Mouse (Mus musculus): Measurements from ENCODE around the gene Igf1r. TPM values are rescaled to one million over a fixed set of nuclear protein-coding genes. Genes with fewer than 3 reads are reported as not detected.

Igf1r gene
- polyA plus RNA-seq, 1 experiment from 2014 or later: 18.1 TPM

GRCm38 (mm10) chr7:68015404-68015803 is 62.8 kb downstream of the Igf1r start:
- Histone ChIP-seq H3K4me2 (ENCODE audit: low read length) (no peak overlapping the region), H3K4me3 (replicated peaks; ENCODE audit: low read depth, low read length) (no peak overlapping the region), H3K27me3 (ENCODE audit: insufficient read depth, low read length) (no peaks in the 10 kb centered on the region), H3K27ac (no peak overlapping the region), H3K9ac (ENCODE audit: low read depth, low read length) (no peak overlapping the region), H3K4me1 (replicated peaks; ENCODE audit: insufficient read depth, low read length) (peaks cover 12% of the 10 kb centered on the region), H3K9me3 (replicated peaks; ENCODE audit: low read length) (no peaks in the 10 kb centered on the region), H3K36me3 (ENCODE audit: insufficient read depth, low read length) (peaks cover 8% of the 10 kb centered on the region; the same call in 1 of the 2 replicates)
- ATAC-seq (replicated peaks; ENCODE audit: low FRiP score, low read depth) (no peak), DNase-seq (ENCODE audit: low spot score) (no peak)
- no peak for TF ChIP-seq CTCF (IDR thresholded peaks at IDR 0.05; ENCODE audit: low read depth)
- 88% methylated on average over 3 of the region's 3 CpGs for WGBS

- H3K4me1 ChIP-seq (replicated peaks; ENCODE audit: insufficient read depth, low read length): peaks cover 19% of the 10 kb centered on the region; the same call in 1 of the 2 replicates
- WGBS: 78% methylated on average over 4 of the region's 4 CpGs
- no peak overlapping the region for H3K9ac ChIP-seq (ENCODE audit: low read depth, low read length)
- no peak for DNase-seq (ENCODE audit: low spot score)
- no peaks in the 10 kb centered on the region for H3K9me3 ChIP-seq (replicated peaks; ENCODE audit: low read length)
- H3K4me2 ChIP-seq (ENCODE audit: low read length): no peak overlapping the region
- peaks cover 11% of the 10 kb centered on the region; the same call in 1 of the 2 replicates for H3K36me3 ChIP-seq (ENCODE audit: insufficient read depth, low read length)
- ATAC-seq (replicated peaks; ENCODE audit: low FRiP score, low read depth): no peak
- TF ChIP-seq CTCF (IDR thresholded peaks at IDR 0.05; ENCODE audit: low read depth): no peak
- no peak overlapping the region for H3K27ac ChIP-seq
- H3K27me3 ChIP-seq (ENCODE audit: insufficient read depth, low read length): no peaks in the 10 kb centered on the region
- H3K4me3 ChIP-seq (replicated peaks; ENCODE audit: low read depth, low read length): no peak overlapping the region
Observed at GRCm38 (mm10) chr7:68018038-68018437, 65.4 kb downstream of the Igf1r start.

DNA sequence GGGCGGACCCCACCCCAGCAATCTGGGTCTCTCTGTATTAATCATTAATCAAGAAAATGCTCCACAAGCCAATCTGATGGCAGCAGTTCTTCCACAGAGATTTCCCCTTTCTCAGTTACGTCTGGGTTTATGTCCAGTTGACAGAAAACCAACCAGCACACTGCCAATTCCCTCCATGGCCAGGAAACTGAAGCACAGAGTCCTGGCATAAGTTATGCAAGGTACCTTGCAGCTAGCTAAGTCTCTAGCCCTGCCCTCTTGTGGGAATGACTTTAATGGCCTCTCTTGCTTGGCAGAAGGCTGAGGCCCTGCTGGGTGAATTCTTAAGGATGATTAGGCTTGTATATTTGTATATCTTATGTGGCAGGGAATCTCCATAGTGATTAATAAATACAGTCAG is 67.9 kb downstream of the Igf1r start:
- peaks cover 9% of the 10 kb centered on the region; the same call in 1 of the 2 replicates for H3K36me3 ChIP-seq (ENCODE audit: insufficient read depth, low read length)
- WGBS: 62% methylated on average over 2 of the region's 2 CpGs
- no peak overlapping the region for H3K4me2 ChIP-seq (ENCODE audit: low read length)
- peaks cover 27% of the 10 kb centered on the region for H3K4me1 ChIP-seq (replicated peaks; ENCODE audit: insufficient read depth, low read length)
- H3K27me3 ChIP-seq (ENCODE audit: insufficient read depth, low read length): no peaks in the 10 kb centered on the region
- DNase-seq (ENCODE audit: low spot score): no peak
- peak; percentile 32; the same call in 1 of the 2 replicates for TF ChIP-seq CTCF (IDR thresholded peaks at IDR 0.05; ENCODE audit: low read depth)
- H3K9ac ChIP-seq (ENCODE audit: low read depth, low read length): no peak overlapping the region
- H3K4me3 ChIP-seq (replicated peaks; ENCODE audit: low read depth, low read length): no peak overlapping the region
- no peaks in the 10 kb centered on the region for H3K9me3 ChIP-seq (replicated peaks; ENCODE audit: low read length)
- no peak overlapping the region for H3K27ac ChIP-seq
- no peak for ATAC-seq (replicated peaks; ENCODE audit: low FRiP score, low read depth)

GRCm38 (mm10) chr7:68021741-68022140 is 69.1 kb downstream of the Igf1r start:
- H3K27ac ChIP-seq: peak overlapping the region; percentile 56
- peak; percentile 90 for ATAC-seq (replicated peaks; ENCODE audit: low FRiP score, low read depth)

GRCm38 (mm10) chr7:68022188-68022587 is 69.6 kb downstream of the Igf1r start:
- Histone ChIP-seq H3K4me3 (replicated peaks; ENCODE audit: low read depth, low read length) (no peak overlapping the region), H3K4me1 (replicated peaks; ENCODE audit: insufficient read depth, low read length) (peaks cover 40% of the 10 kb centered on the region), H3K27me3 (ENCODE audit: insufficient read depth, low read length) (no peaks in the 10 kb centered on the region), H3K4me2 (ENCODE audit: low read length) (no peak overlapping the region), H3K27ac (peak overlapping the region; percentile 56), H3K9me3 (replicated peaks; ENCODE audit: low read length) (no peaks in the 10 kb centered on the region), H3K9ac (ENCODE audit: low read depth, low read length) (no peak overlapping the region), H3K36me3 (ENCODE audit: insufficient read depth, low read length) (0 out of 2 replicates have a peak, but pooled peaks cover 3% of the 10 kb centered on the region)
- WGBS: 43% methylated on average over 6 of the region's 6 CpGs
- ATAC-seq (replicated peaks; ENCODE audit: low FRiP score, low read depth) (no peak), DNase-seq (ENCODE audit: low spot score) (no peak)
- TF ChIP-seq CTCF (IDR thresholded peaks at IDR 0.05; ENCODE audit: low read depth): no peak

More at GRCm38 (mm10) chr7:68021741-68022140, 69.1 kb downstream of the Igf1r start:
- Histone ChIP-seq H3K4me2 (ENCODE audit: low read length) (no peak overlapping the region), H3K27me3 (ENCODE audit: insufficient read depth, low read length) (no peaks in the 10 kb centered on the region), H3K4me3 (replicated peaks; ENCODE audit: low read depth, low read length) (no peak overlapping the region), H3K9ac (ENCODE audit: low read depth, low read length) (no peak overlapping the region), H3K4me1 (replicated peaks; ENCODE audit: insufficient read depth, low read length) (peaks cover 39% of the 10 kb centered on the region), H3K36me3 (ENCODE audit: insufficient read depth, low read length) (0 out of 2 replicates have a peak, but pooled peaks cover 3% of the 10 kb centered on the region), H3K9me3 (replicated peaks; ENCODE audit: low read length) (no peaks in the 10 kb centered on the region)
- DNase-seq (ENCODE audit: low spot score): peak; percentile 74
- no peak for TF ChIP-seq CTCF (IDR thresholded peaks at IDR 0.05; ENCODE audit: low read depth)
- 22% methylated on average over 2 of the region's 2 CpGs for WGBS

GRCm38 (mm10) chr7:68023882-68024281 is 71.3 kb downstream of the Igf1r start:
- Histone ChIP-seq H3K4me3 (replicated peaks; ENCODE audit: low read depth, low read length) (no peak overlapping the region), H3K36me3 (ENCODE audit: insufficient read depth, low read length) (0 out of 2 replicates have a peak, but pooled peaks cover 3% of the 10 kb centered on the region), H3K27me3 (ENCODE audit: insufficient read depth, low read length) (no peaks in the 10 kb centered on the region), H3K9ac (ENCODE audit: low read depth, low read length) (no peak overlapping the region), H3K4me1 (replicated peaks; ENCODE audit: insufficient read depth, low read length) (peaks cover 42% of the 10 kb centered on the region), H3K27ac (no peak overlapping the region), H3K9me3 (replicated peaks; ENCODE audit: low read length) (no peaks in the 10 kb centered on the region), H3K4me2 (ENCODE audit: low read length) (no peak overlapping the region)
- DNase-seq (ENCODE audit: low spot score) (no peak), ATAC-seq (replicated peaks; ENCODE audit: low FRiP score, low read depth) (no peak)
- TF ChIP-seq CTCF (IDR thresholded peaks at IDR 0.05; ENCODE audit: low read depth): no peak
- WGBS: 74% methylated on average over 4 of the region's 4 CpGs

DNA sequence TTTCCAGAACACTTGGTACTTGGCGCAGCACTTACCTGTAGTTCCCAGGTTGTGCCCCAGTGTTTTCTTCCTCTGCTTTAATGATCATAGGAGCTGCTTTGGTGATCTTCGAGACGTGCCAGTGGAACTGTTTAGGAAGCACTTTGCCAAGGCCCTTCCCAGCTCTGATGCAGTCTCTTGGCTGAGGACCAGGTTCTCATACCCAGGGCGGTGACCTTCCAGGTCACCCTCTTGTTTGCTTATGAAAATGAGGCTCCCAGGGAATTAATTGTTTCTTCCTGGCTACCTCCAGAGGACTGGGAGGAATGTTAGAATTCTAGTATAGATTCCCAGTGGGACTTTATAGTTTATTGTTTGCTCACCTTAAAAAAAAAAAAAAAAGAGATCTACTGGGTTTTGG is 72.0 kb downstream of the Igf1r start:
- peaks cover 48% of the 10 kb centered on the region for H3K4me1 ChIP-seq (replicated peaks; ENCODE audit: insufficient read depth, low read length)
- ATAC-seq (replicated peaks; ENCODE audit: low FRiP score, low read depth) (no peak), DNase-seq (ENCODE audit: low spot score) (peak; percentile 39)
- H3K4me2 ChIP-seq (ENCODE audit: low read length): no peak overlapping the region
- 57% methylated on average over 4 of the region's 4 CpGs for WGBS
- H3K4me3 ChIP-seq (replicated peaks; ENCODE audit: low read depth, low read length): no peak overlapping the region
- no peak overlapping the region for H3K27ac ChIP-seq
- no peak overlapping the region for H3K9ac ChIP-seq (ENCODE audit: low read depth, low read length)
- no peaks in the 10 kb centered on the region for H3K27me3 ChIP-seq (ENCODE audit: insufficient read depth, low read length)
- no peaks in the 10 kb centered on the region for H3K9me3 ChIP-seq (replicated peaks; ENCODE audit: low read length)
- 0 out of 2 replicates have a peak, but pooled peaks cover 3% of the 10 kb centered on the region for H3K36me3 ChIP-seq (ENCODE audit: insufficient read depth, low read length)
- no peak for TF ChIP-seq CTCF (IDR thresholded peaks at IDR 0.05; ENCODE audit: low read depth)
